Mouse (Mus musculus): ENCODE results near the gene Gli1. TPM values are rescaled to one million over a fixed set of nuclear protein-coding genes. Genes with fewer than 3 reads are reported as not detected.

Gli1 gene
- 9.4 and 26.2 TPM in 2 replicates for polyA plus RNA-seq (2012; rRNA removed)

GRCm38 (mm10) chr10:127341891-127342639, at the start of gene Gli1:
Gene Gli1 (minus strand): TSS chr10:127341974.

GRCm38 (mm10) chr10:127380251-127380691, 38.5 kb upstream of the Gli1 start, which contains the start of gene R3hdm2:
Gene R3hdm2 (plus strand): TSS chr10:127380327.

GRCm38 (mm10) chr10:127369834-127370820, 28.4 kb upstream of the Gli1 start, which contains the start of gene Inhbc:
Gene Inhbc (minus strand): TSS chr10:127370431.

GRCm38 (mm10) chr10:127353909-127354895, 12.4 kb upstream of the Gli1 start, which contains the start of gene Inhbe:
Gene Inhbe (minus strand): TSS chr10:127354411.

GRCm38 (mm10) chr10:127321621-127322020, 20.2 kb downstream of the Gli1 start, which contains the start of gene Arhgap9:
Gene Arhgap9 (plus strand): TSS chr10:127321964.

GRCm38 (mm10) chr10:127311476-127312355, 30.1 kb downstream of the Gli1 start, which contains the start of gene Mars:
Gene Mars (minus strand): TSS chr10:127311786.

GRCm38 (mm10) chr10:127288800-127289572, 52.8 kb downstream of the Gli1 start, which contains the start of gene Mbd6:
Gene Mbd6 (minus strand): TSS chr10:127289018.

Other genes starting within 250 kb of the Gli1 start
- gene Os9, start 220.8 kb downstream of the Gli1 start, polyA plus RNA-seq (2012; rRNA removed): 94.0 and 95.8 TPM in 2 replicates
- 41.1 and 50.7 TPM in 2 replicates for gene B4galnt1, start 176.7 kb downstream of the Gli1 start, polyA plus RNA-seq (2012; rRNA removed)
- 2.4 and 2.8 TPM in 2 replicates for gene Slc26a10, start 161.3 kb downstream of the Gli1 start, polyA plus RNA-seq (2012; rRNA removed)
- gene Arhgef25, start 151.9 kb downstream of the Gli1 start, polyA plus RNA-seq (2012; rRNA removed): 106 and 125 TPM in 2 replicates
- 465 and 469 TPM in 2 replicates for gene Dtx3, start 146.2 kb downstream of the Gli1 start, polyA plus RNA-seq (2012; rRNA removed)
- 23.0 and 24.3 TPM in 2 replicates for gene Pip4k2c, start 130.4 kb downstream of the Gli1 start, polyA plus RNA-seq (2012; rRNA removed)
- 115 and 116 TPM in 2 replicates for gene Kif5a, start 78.6 kb downstream of the Gli1 start, polyA plus RNA-seq (2012; rRNA removed)
- gene Dctn2, start 75.6 kb downstream of the Gli1 start, polyA plus RNA-seq (2012; rRNA removed): 328 and 341 TPM in 2 replicates
- gene Mbd6, start 53.0 kb downstream of the Gli1 start, polyA plus RNA-seq (2012; rRNA removed): 49.6 and 66.7 TPM in 2 replicates
- gene Mars, start 30.2 kb downstream of the Gli1 start, polyA plus RNA-seq (2012; rRNA removed): 89.7 and 94.2 TPM in 2 replicates
- 1.2 and 1.3 TPM in 2 replicates for gene Arhgap9, start 20.0 kb downstream of the Gli1 start, polyA plus RNA-seq (2012; rRNA removed)
- gene Inhbe, start 12.4 kb upstream of the Gli1 start, polyA plus RNA-seq (2012; rRNA removed): not detected in 2 replicates
- not detected in 2 replicates for gene Inhbc, start 28.5 kb upstream of the Gli1 start, polyA plus RNA-seq (2012; rRNA removed)
- 62.5 and 71.6 TPM in 2 replicates for gene R3hdm2, start 38.4 kb upstream of the Gli1 start, polyA plus RNA-seq (2012; rRNA removed)
- gene Stac3, start 159.7 kb upstream of the Gli1 start, polyA plus RNA-seq (2012; rRNA removed): 9.7 and 15.0 TPM in 2 replicates
- gene Ndufa4l2, start 173.0 kb upstream of the Gli1 start, polyA plus RNA-seq (2012; rRNA removed): 10.8 and 13.2 TPM in 2 replicates
- gene Shmt2, start 180.5 kb upstream of the Gli1 start, polyA plus RNA-seq (2012; rRNA removed): 91.9 and 95.9 TPM in 2 replicates
- 26.9 and 35.5 TPM in 2 replicates for gene Nxph4, start 192.6 kb upstream of the Gli1 start, polyA plus RNA-seq (2012; rRNA removed)